13 mouse cellular contexts compared by ENCODE assay signal in genomic region chr15:93420596-93420995, GRCm38 (mm10). TPM values are rescaled to one million over a fixed set of nuclear protein-coding genes. Genes with fewer than 3 reads are reported as not detected.
A peak's percentile ranks its signal among the peaks of the same experiment; 100 is the strongest.
DNase-seq lines count a peak whose midpoint lies in the region; ATAC-seq and TF ChIP-seq lines count a peak whose summit lies in the region.
"Had no signal": no experiment of that assay in that cellular context is flagged by ENCODE, and none has a peak within 500 bp of the region (broad histone marks: within the 10 kb centered on the region; RNA-seq: fewer than 3 reads in every experiment).

No protein-coding gene starts in this region.

- H3K4me1 ChIP-seq in heart, postnatal 0 days (ENCODE audit: control insufficient read depth, insufficient read depth), result 0 out of 2 replicates have a peak, but pooled peaks cover 4% of the 10 kb centered on the region
- no peaks in the 10 kb centered on the region for H3K4me1 ChIP-seq in stomach, postnatal 0 days (replicated peaks; ENCODE audit: control insufficient read depth, insufficient read depth)
- H3K4me1 ChIP-seq: hindbrain, embryonic 10.5 days; limb, embryonic 15.5 days; lung, embryonic 15.5 days had no signal

- H3K9ac ChIP-seq in heart, postnatal 0 days (replicated peaks; ENCODE audit: low read depth, low read length), result no peak overlapping the region
- no peak overlapping the region for H3K9ac ChIP-seq in stomach, postnatal 0 days (ENCODE audit: low read length)
- H3K9ac ChIP-seq: limb, embryonic 15.5 days; lung, embryonic 15.5 days had no signal

- no peaks in the 10 kb centered on the region for H3K27me3 ChIP-seq in heart, postnatal 0 days (ENCODE audit: control insufficient read depth, insufficient read depth, low read length)
- H3K27me3 ChIP-seq in stomach, postnatal 0 days (ENCODE audit: control insufficient read depth, insufficient read depth, low read length), result no peaks in the 10 kb centered on the region
- H3K27me3 ChIP-seq: limb, embryonic 15.5 days; lung, embryonic 15.5 days had no signal

- TF ChIP-seq CTCF in heart, postnatal 0 days (IDR thresholded peaks at IDR 0.05; ENCODE audit: low read depth), result peak; percentile 31; the same call in 1 of the 2 replicates
- peak; percentile 25 for TF ChIP-seq CTCF in layer of hippocampus, adult 2 months (conservative IDR thresholded peaks at IDR 0.05)
- peak; percentile 20; the same call in 1 of the 2 replicates for TF ChIP-seq CTCF in stomach, postnatal 0 days (IDR thresholded peaks at IDR 0.05; ENCODE audit: low read depth)

- ATAC-seq in heart, postnatal 0 days (ENCODE audit: insufficient read depth, low read depth), result no peak
- ATAC-seq in stomach, postnatal 0 days (ENCODE audit: low FRiP score, low TSS enrichment), result no peak

- no peaks in the 10 kb centered on the region for H3K9me3 ChIP-seq in heart, postnatal 0 days (replicated peaks; ENCODE audit: control insufficient read depth, low read length)
- no peaks in the 10 kb centered on the region for H3K9me3 ChIP-seq in stomach, postnatal 0 days (ENCODE audit: control insufficient read depth, low read length)
- H3K9me3 ChIP-seq: hindbrain, embryonic 10.5 days; limb, embryonic 15.5 days; lung, embryonic 15.5 days had no signal

- 60% methylated on average over 7 of the region's 7 CpGs for WGBS in heart, postnatal 0 days
- WGBS in stomach, postnatal 0 days, result 75% methylated on average over 7 of the region's 7 CpGs

- H3K27ac ChIP-seq in heart, postnatal 0 days (ENCODE audit: low read depth), result no peak overlapping the region
- H3K27ac ChIP-seq in layer of hippocampus, adult 2 months, result no peak overlapping the region
- no peak overlapping the region for H3K27ac ChIP-seq in stomach, postnatal 0 days (replicated peaks)
- H3K27ac ChIP-seq: gastrocnemius, adult 2 months; hindbrain, embryonic 10.5 days; limb, embryonic 15.5 days; lung, embryonic 15.5 days had no signal

- no peak for TF ChIP-seq EP300 in heart, postnatal 0 days (IDR thresholded peaks at IDR 0.05; ENCODE audit: low read depth)
- no peak for TF ChIP-seq EP300 in stomach, postnatal 0 days (optimal IDR thresholded peaks at IDR 0.05)

- DNase-seq in heart, postnatal 0 days (ENCODE audit: low spot score), result no peak
- DNase-seq in heart, adult 8-10 months (ENCODE audit: low spot score), result no peak
- no peak for DNase-seq in layer of hippocampus, adult 2 months (ENCODE audit: low spot score in 2 of 2)
- no peak for DNase-seq in layer of hippocampus, adult 11-12 months (ENCODE audit: low spot score)
- peak; percentile 6 for DNase-seq in thymus, postnatal 14 days
- no peak for DNase-seq in thymus, adult 18-20 months
- no peak for DNase-seq in stomach, postnatal 0 days (ENCODE audit: low spot score)
- DNase-seq: adrenal gland, postnatal 14 days; cerebellum, adult 2 months; gastrocnemius, adult 2 months had no signal

- H3K36me3 ChIP-seq in heart, postnatal 0 days (replicated peaks; ENCODE audit: control insufficient read depth, insufficient read depth, low read length), result no peaks in the 10 kb centered on the region; the same call in 1 of the 2 replicates
- H3K36me3 ChIP-seq in stomach, postnatal 0 days (ENCODE audit: control insufficient read depth, insufficient read depth, low read length), result no peaks in the 10 kb centered on the region

- H3K4me3 ChIP-seq in heart, postnatal 0 days (ENCODE audit: low read depth, low read length), result no peak overlapping the region
- no peak overlapping the region for H3K4me3 ChIP-seq in layer of hippocampus, adult 2 months
- no peak overlapping the region for H3K4me3 ChIP-seq in stomach, postnatal 0 days (ENCODE audit: low read depth, low read length)
- H3K4me3 ChIP-seq: gastrocnemius, adult 2 months; hindbrain, embryonic 10.5 days; limb, embryonic 15.5 days; lung, embryonic 15.5 days had no signal

- H3K4me2 ChIP-seq in heart, postnatal 0 days (ENCODE audit: low read depth, low read length), result no peak overlapping the region
- no peak overlapping the region for H3K4me2 ChIP-seq in stomach, postnatal 0 days (replicated peaks; ENCODE audit: low read depth)
- H3K4me2 ChIP-seq: limb, embryonic 15.5 days; lung, embryonic 15.5 days had no signal

RNA-seq across cellular contexts. Expression of gene Pphln1, which starts 22.4 kb away (rescaled TPM):
- total RNA-seq in heart, postnatal 0 days (2014; rRNA removed; ENCODE audit: low replicate concordance), result 11.1 and 17.8 TPM in 2 replicates
- 21.3 and 22.6 TPM in 2 replicates for polyA plus RNA-seq in heart, postnatal 0 days (2015; fragmentation: Nextera tagmentation; extraction: Ambion mirVana)
- total RNA-seq in heart, adult 8-10 months (2022), result 10 to 100 TPM; 17.9 to 21.3 (median 20.2) TPM
- total RNA-seq in layer of hippocampus, adult 2 months (2021), result 10 to 100 TPM; 39.2 to 41.3 TPM
- polyA plus RNA-seq in stomach, postnatal 0 days (2015; fragmentation: Nextera tagmentation; extraction: Ambion mirVana), result 18.2 and 19.3 TPM in 2 replicates

RNA-seq across cellular contexts. Expression of gene Zcrb1, which starts 22.5 kb away (rescaled TPM):
- 17.8 and 24.6 TPM in 2 replicates for total RNA-seq in heart, postnatal 0 days (2014; rRNA removed; ENCODE audit: low replicate concordance)
- polyA plus RNA-seq in heart, postnatal 0 days (2015; fragmentation: Nextera tagmentation; extraction: Ambion mirVana), result 133 and 136 TPM in 2 replicates
- total RNA-seq in heart, adult 8-10 months (2022), result 100 to 1,000 TPM in 1 of 4 experiments, 10 to 100 TPM in 3; 88.0 to 111 (median 95.7) TPM
- total RNA-seq in layer of hippocampus, adult 2 months (2021), result 10 to 100 TPM; 71.0 to 80.2 TPM
- 86.8 and 90.7 TPM in 2 replicates for polyA plus RNA-seq in stomach, postnatal 0 days (2015; fragmentation: Nextera tagmentation; extraction: Ambion mirVana)
